In the genomic region with DNA sequence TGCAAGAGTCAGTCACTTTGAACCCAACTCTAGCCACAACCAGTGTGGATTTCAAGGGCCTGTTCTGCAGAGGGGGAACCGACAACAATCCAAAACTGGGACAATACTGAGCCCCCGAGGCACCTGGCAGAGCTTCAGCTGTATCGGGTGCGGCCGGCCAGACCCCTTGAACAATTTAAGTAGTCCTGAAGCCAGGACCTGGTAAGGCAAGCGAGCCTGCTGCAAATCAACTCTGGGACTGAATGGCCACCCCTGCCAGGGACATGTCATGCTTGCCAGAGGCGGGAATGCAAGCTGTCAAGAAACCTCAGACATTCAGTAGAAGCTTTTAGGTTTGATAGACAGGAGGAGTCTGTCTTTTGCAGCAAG, we compare ENCODE assay signal across 8 mouse cellular contexts. TPM values are rescaled to one million over a fixed set of nuclear protein-coding genes. Genes with fewer than 3 reads are reported as not detected.
A peak's percentile ranks its signal among the peaks of the same experiment; 100 is the strongest.
DNase-seq lines count a peak whose midpoint lies in the region; ATAC-seq and TF ChIP-seq lines count a peak whose summit lies in the region.

No protein-coding gene starts in this region.

- TF ChIP-seq CTCF in bone marrow, adult 2 months (IDR thresholded peaks at IDR 0.05; ENCODE audit: control insufficient read depth, insufficient read depth, low read length): no peak

- peak overlapping the region; percentile 98 for H3K9ac ChIP-seq in kidney, embryonic 15.5 days
- peak overlapping the region; percentile 100; the same call in 1 of the 2 replicates for H3K9ac ChIP-seq in forebrain, embryonic 11.5 days (ENCODE audit: low read length)
- H3K9ac ChIP-seq in intestine, embryonic 14.5 days (ENCODE audit: low read length): peak overlapping the region; percentile 92
- H3K9ac ChIP-seq in neural tube, embryonic 12.5 days: peak overlapping the region; percentile 100

- ATAC-seq in kidney, embryonic 15.5 days (replicated peaks; ENCODE audit: low FRiP score): no peak
- ATAC-seq in forebrain, embryonic 11.5 days (replicated peaks; ENCODE audit: low FRiP score): no peak
- no peak for ATAC-seq in intestine, embryonic 14.5 days (replicated peaks; ENCODE audit: low FRiP score, low TSS enrichment, low read depth)
- no peak for ATAC-seq in neural tube, embryonic 12.5 days (ENCODE audit: low FRiP score, low read depth)
- no peak for ATAC-seq in megakaryocyte, adult 5-6 weeks (ENCODE audit: poor library complexity, severe bottlenecking)

- TF ChIP-seq POLR2A in bone marrow, adult 2 months (IDR thresholded peaks at IDR 0.05; ENCODE audit: borderline replicate concordance, control insufficient read depth, low read depth, low read length): no peak

- DNase-seq in kidney, postnatal 14 days: no peak
- no peak for DNase-seq in forebrain, embryonic 11.5 days (ENCODE audit: low spot score)
- no peak for DNase-seq in intestine, embryonic 14.5 days (ENCODE audit: low spot score)
- no peak for DNase-seq in right cerebral cortex, postnatal 36 days (ENCODE audit: low spot score in 2 of 2)

- WGBS in kidney, embryonic 15.5 days: 13% methylated on average over 7 of the region's 7 CpGs
- 45% methylated on average over 7 of the region's 7 CpGs for WGBS in bone marrow, adult 2 months
- WGBS in forebrain, embryonic 11.5 days: 12% methylated on average over 7 of the region's 7 CpGs
- WGBS in intestine, embryonic 14.5 days: 21% methylated on average over 7 of the region's 7 CpGs
- WGBS in neural tube, embryonic 12.5 days: 8% methylated on average over 7 of the region's 7 CpGs

- H3K27me3 ChIP-seq in kidney, embryonic 15.5 days: no peaks in the 10 kb centered on the region
- no peaks in the 10 kb centered on the region for H3K27me3 ChIP-seq in forebrain, embryonic 11.5 days (ENCODE audit: control insufficient read depth, insufficient read depth, low read length)
- H3K27me3 ChIP-seq in intestine, embryonic 14.5 days (replicated peaks; ENCODE audit: control insufficient read depth, insufficient read depth, low read length): no peaks in the 10 kb centered on the region
- H3K27me3 ChIP-seq in neural tube, embryonic 12.5 days (replicated peaks): no peaks in the 10 kb centered on the region

- H3K4me1 ChIP-seq in kidney, embryonic 15.5 days: peaks cover 65% of the 10 kb centered on the region
- H3K4me1 ChIP-seq in bone marrow, adult 2 months (ENCODE audit: control insufficient read depth, insufficient read depth, low read length): no peaks in the 10 kb centered on the region; the same call in 1 of the 2 replicates
- H3K4me1 ChIP-seq in forebrain, embryonic 11.5 days (replicated peaks; ENCODE audit: control insufficient read depth, insufficient read depth, low read length): peaks cover 30% of the 10 kb centered on the region
- H3K4me1 ChIP-seq in intestine, embryonic 14.5 days (replicated peaks; ENCODE audit: control insufficient read depth, insufficient read depth, low read length): peaks cover 23% of the 10 kb centered on the region
- peaks cover 52% of the 10 kb centered on the region for H3K4me1 ChIP-seq in neural tube, embryonic 12.5 days

- H3K27ac ChIP-seq in kidney, embryonic 15.5 days: 0 out of 2 replicates have a peak overlapping the region, but pooled peaks have one; percentile 72
- no peak overlapping the region for H3K27ac ChIP-seq in bone marrow, adult 2 months (ENCODE audit: control insufficient read depth, insufficient read depth, low read depth, low read length, poor library complexity)
- H3K27ac ChIP-seq in forebrain, embryonic 11.5 days (ENCODE audit: low read depth, low read length): no peak overlapping the region
- H3K27ac ChIP-seq in intestine, embryonic 14.5 days (ENCODE audit: low read depth): no peak overlapping the region
- no peak overlapping the region for H3K27ac ChIP-seq in neural tube, embryonic 12.5 days

- H3K9me3 ChIP-seq in kidney, embryonic 15.5 days (replicated peaks): no peaks in the 10 kb centered on the region
- H3K9me3 ChIP-seq in forebrain, embryonic 11.5 days (ENCODE audit: control insufficient read depth, low read length): no peaks in the 10 kb centered on the region
- no peaks in the 10 kb centered on the region for H3K9me3 ChIP-seq in intestine, embryonic 14.5 days (ENCODE audit: control insufficient read depth, low read length)
- H3K9me3 ChIP-seq in neural tube, embryonic 12.5 days: no peaks in the 10 kb centered on the region

- H3K36me3 ChIP-seq in kidney, embryonic 15.5 days: no peaks in the 10 kb centered on the region
- no peaks in the 10 kb centered on the region for H3K36me3 ChIP-seq in forebrain, embryonic 11.5 days (ENCODE audit: control insufficient read depth, insufficient read depth, low read length)
- H3K36me3 ChIP-seq in intestine, embryonic 14.5 days (ENCODE audit: control insufficient read depth, insufficient read depth, low read length): no peaks in the 10 kb centered on the region
- no peaks in the 10 kb centered on the region for H3K36me3 ChIP-seq in neural tube, embryonic 12.5 days

- peak overlapping the region; percentile 89 for H3K4me3 ChIP-seq in kidney, embryonic 15.5 days (replicated peaks)
- peak overlapping the region; percentile 8 for H3K4me3 ChIP-seq in bone marrow, adult 2 months (replicated peaks; ENCODE audit: control insufficient read depth, low read depth, low read length)
- H3K4me3 ChIP-seq in forebrain, embryonic 11.5 days (ENCODE audit: low read depth, low read length): peak overlapping the region; percentile 61
- peak overlapping the region; percentile 64 for H3K4me3 ChIP-seq in intestine, embryonic 14.5 days (ENCODE audit: low read depth, low read length)
- H3K4me3 ChIP-seq in neural tube, embryonic 12.5 days: peak overlapping the region; percentile 80

- H3K4me2 ChIP-seq in kidney, embryonic 15.5 days: peak overlapping the region; percentile 86
- H3K4me2 ChIP-seq in forebrain, embryonic 11.5 days (ENCODE audit: low read depth, low read length, severe bottlenecking): peak overlapping the region; percentile 85
- H3K4me2 ChIP-seq in intestine, embryonic 14.5 days (ENCODE audit: low read length): peak overlapping the region; percentile 78
- H3K4me2 ChIP-seq in neural tube, embryonic 12.5 days (replicated peaks): peak overlapping the region; percentile 84

RNA-seq across cellular contexts. Expression of a gene that starts 1.2 kb away (rescaled TPM):
- polyA plus RNA-seq in kidney, embryonic 15.5 days (2015; fragmentation: Nextera tagmentation; extraction: Ambion mirVana): 3.0 and 3.2 TPM in 2 replicates
- 2.1 and 4.0 TPM in 2 replicates for polyA plus RNA-seq in bone marrow, adult 2 months (2011; ENCODE audit: insufficient read depth, insufficient read length, low replicate concordance, missing spikeins)
- 2.9 and 3.6 TPM in 2 replicates for polyA plus RNA-seq in forebrain, embryonic 11.5 days (2014; fragmentation: Nextera tagmentation; extraction: Ambion mirVana)
- polyA plus RNA-seq in intestine, embryonic 14.5 days (2014; fragmentation: Nextera tagmentation; extraction: Ambion mirVana): 0.93 and 1.2 TPM in 2 replicates
- polyA plus RNA-seq in neural tube, embryonic 12.5 days (2016; fragmentation: Nextera tagmentation; extraction: Ambion mirVana): 4.6 and 4.8 TPM in 2 replicates
- 0.05 and 0.29 TPM in 2 replicates for total RNA-seq in megakaryocyte, adult 5-6 weeks (2015)
- total RNA-seq in megakaryocyte, adult 5-6 weeks (2017): 0.11 and 0.37 TPM in 2 replicates

Comparison
In these comparisons a context has a peak if more than half of its experiments do, and no peak if none do; other contexts are left out.
1. H3K4me3 ChIP-seq: peak in every context shown above with its lines; median percentile 89 in kidney, embryonic 15.5 days; 80 in neural tube, embryonic 12.5 days; 64 in intestine, embryonic 14.5 days; 61 in forebrain, embryonic 11.5 days; 8 in bone marrow, adult 2 months.